Mouse (Mus musculus): Measurements from ENCODE around the gene Ccdc117. TPM values are rescaled to one million over a fixed set of nuclear protein-coding genes. Genes with fewer than 3 reads are reported as not detected.

Gene Ccdc117
- 50.7 TPM for polyA plus RNA-seq (2015; fragmentation: Illumina TruSeq; extraction: RNeasy Lipid Tissue Mini Kit (QIAGEN cat#74804); ENCODE audit: insufficient read depth, low replicate concordance)

DNA sequence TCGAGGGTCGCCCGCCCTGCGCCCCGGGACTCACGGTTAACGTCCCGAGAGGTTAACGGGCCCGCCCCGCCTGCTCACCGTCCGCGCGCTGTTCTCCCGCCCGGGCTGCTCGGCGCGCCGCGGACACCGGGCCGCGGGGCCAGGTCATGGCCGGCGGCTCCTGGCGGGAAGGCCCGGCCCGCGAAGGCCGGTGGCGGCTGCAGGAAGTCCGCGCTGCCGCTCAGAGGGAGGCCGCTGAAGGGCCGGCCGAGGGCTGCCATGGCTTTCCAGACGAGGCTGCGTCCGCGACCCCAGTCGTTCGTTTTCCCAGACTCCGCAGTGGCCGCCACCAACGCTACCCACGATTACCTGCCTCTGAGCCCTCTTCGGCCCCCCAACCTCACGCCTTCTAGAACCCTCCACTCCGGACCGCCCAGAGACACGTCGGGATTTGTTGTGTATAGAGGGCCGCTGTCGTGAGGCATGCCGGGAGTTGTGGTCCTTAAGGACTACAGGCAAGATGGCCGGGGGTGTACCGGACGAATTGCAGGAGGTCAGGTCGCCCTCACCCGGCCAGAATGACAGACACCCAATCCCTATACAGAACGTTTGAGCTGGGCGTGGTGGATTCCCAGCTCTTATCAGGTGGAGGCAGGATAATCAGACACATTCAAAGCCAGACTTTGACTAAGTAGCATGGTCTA lies at the start of gene Ccdc117:
Gene Ccdc117 (minus strand): TSS at position 389 of the 683 bp plus-strand sequence.

DNA sequence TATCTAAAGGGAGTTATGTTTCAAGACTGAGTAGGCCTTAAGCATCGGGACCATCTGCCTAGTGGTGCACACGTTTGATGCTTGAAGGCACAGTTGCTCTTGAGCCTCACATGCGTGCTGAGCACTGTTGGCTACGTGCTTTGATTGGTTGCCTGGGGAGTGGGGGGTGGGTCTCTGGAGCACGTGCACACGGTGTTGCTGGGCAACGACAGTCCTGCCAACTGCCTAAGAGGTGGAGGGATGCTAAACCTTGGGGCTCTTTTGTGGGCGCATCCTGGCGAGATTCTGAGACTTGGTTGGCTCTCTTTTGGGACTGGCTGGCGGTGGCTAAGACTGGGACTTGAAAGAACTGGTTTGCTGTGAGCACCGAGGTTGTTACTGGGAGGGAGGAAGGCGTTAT lies 27.5 kb upstream of the Ccdc117 start, which contains the start of gene Ankrd36:
Gene Ankrd36 (plus strand): TSS at position 211 of the 400 bp plus-strand sequence.

GRCm38 (mm10) chr11:5520412-5521265 lies 21.3 kb downstream of the Ccdc117 start, which contains the start of gene Xbp1:
TSS of gene Xbp1 (plus strand) at chr11:5520659.

Other genes with a start within 250 kb of the Ccdc117 start
- gene Znrf3, start 97.3 kb downstream of the Ccdc117 start, polyA plus RNA-seq (2015; fragmentation: Illumina TruSeq; extraction: RNeasy Lipid Tissue Mini Kit (QIAGEN cat#74804); ENCODE audit: insufficient read depth, low replicate concordance), result 4.5 TPM
- 242 TPM for gene Xbp1, start 21.5 kb downstream of the Ccdc117 start, polyA plus RNA-seq (2015; fragmentation: Illumina TruSeq; extraction: RNeasy Lipid Tissue Mini Kit (QIAGEN cat#74804); ENCODE audit: insufficient read depth, low replicate concordance)
- not detected for gene Ankrd36, start 27.5 kb upstream of the Ccdc117 start, polyA plus RNA-seq (2015; fragmentation: Illumina TruSeq; extraction: RNeasy Lipid Tissue Mini Kit (QIAGEN cat#74804); ENCODE audit: insufficient read depth, low replicate concordance)
- gene Mrps24, start 173.5 kb upstream of the Ccdc117 start, polyA plus RNA-seq (2015; fragmentation: Illumina TruSeq; extraction: RNeasy Lipid Tissue Mini Kit (QIAGEN cat#74804); ENCODE audit: insufficient read depth, low replicate concordance), result 33.0 TPM
- 9.5 TPM for gene Urgcp, start 220.2 kb upstream of the Ccdc117 start, polyA plus RNA-seq (2015; fragmentation: Illumina TruSeq; extraction: RNeasy Lipid Tissue Mini Kit (QIAGEN cat#74804); ENCODE audit: insufficient read depth, low replicate concordance)
- gene Dbnl, start 246.3 kb upstream of the Ccdc117 start, polyA plus RNA-seq (2015; fragmentation: Illumina TruSeq; extraction: RNeasy Lipid Tissue Mini Kit (QIAGEN cat#74804); ENCODE audit: insufficient read depth, low replicate concordance), result 66.1 TPM